Mouse (Mus musculus): ENCODE results near the gene Sort1.

DNA sequence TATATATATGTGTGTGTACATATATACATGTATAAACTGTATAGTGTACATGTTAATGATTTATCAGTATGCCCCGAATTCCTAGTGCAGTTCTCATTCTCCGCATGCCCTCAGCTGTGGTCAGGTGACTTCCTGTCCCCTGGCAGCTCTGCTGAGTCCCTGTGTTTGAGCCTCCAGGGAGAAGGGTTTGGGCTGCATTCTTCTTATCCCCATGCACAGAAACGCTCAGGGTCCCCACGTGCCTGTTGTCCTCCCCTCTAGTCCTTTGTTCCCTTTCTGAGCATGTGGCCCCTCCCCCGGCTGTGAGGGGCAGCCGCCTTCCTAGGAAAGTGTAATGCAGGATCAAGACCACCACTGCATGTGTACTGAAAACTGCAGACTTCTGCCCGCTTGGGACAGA, 77.0 kb downstream of the Sort1 start:
- no peak for TF ChIP-seq CTCF (IDR thresholded peaks at IDR 0.05; ENCODE audit: extremely low read depth, insufficient read depth, low read length)
- no peak for TF ChIP-seq POLR2A (IDR thresholded peaks at IDR 0.05; ENCODE audit: extremely low read depth, insufficient read depth, low read length)

All from cortical plate, adult 2 months (tissue).